Mouse (Mus musculus): ENCODE data around the gene Wwc1.

GRCm38 (mm10) chr11:35892293-35892692, 88.0 kb downstream of the Wwc1 start:
- no peak for TF ChIP-seq CTCF (IDR thresholded peaks at IDR 0.05; ENCODE audit: borderline replicate concordance, insufficient read depth, low read depth, low read length)
- no peak for TF ChIP-seq POLR2A (IDR thresholded peaks at IDR 0.05; ENCODE audit: borderline replicate concordance, insufficient read depth, low read length)

Measured in cerebellum, adult 2 months (tissue).